Mouse (Mus musculus): ENCODE results near the gene Psme1.

Gene Psme1

GRCm38 (mm10) chr14:55571760-55572159 is 6.2 kb upstream of the Psme1 start:
- DNase-seq: no peak

GRCm38 (mm10) chr14:55575302-55575701 is 2.6 kb upstream of the Psme1 start, which contains the start of gene Fitm1:
Fitm1 (plus strand) TSS chr14:55575617.
- no peak for DNase-seq

GRCm38 (mm10) chr14:55575711-55576110 is 2.2 kb upstream of the Psme1 start:
- DNase-seq: no peak

GRCm38 (mm10) chr14:55576376-55576775 is 1.5 kb upstream of the Psme1 start:
- no peak for DNase-seq

- no peak for DNase-seq
These were observed 846 bp downstream of the Psme1 start for GRCm38 (mm10) chr14:55578668-55579269.

GRCm38 (mm10) chr14:55579511-55580496 is 1.9 kb downstream of the Psme1 start:
- DNase-seq: no peak

- no peak for DNase-seq
These were observed 2.8 kb downstream of the Psme1 start for GRCm38 (mm10) chr14:55580731-55581130.

GRCm38 (mm10) chr14:55581981-55582681 is 4.2 kb downstream of the Psme1 start:
- peak; percentile 40 for DNase-seq

GRCm38 (mm10) chr14:55584303-55584701 is 6.4 kb downstream of the Psme1 start:
- no peak for DNase-seq

- DNase-seq: peak; percentile 63
These were observed 7.0 kb downstream of the Psme1 start, which contains the start of gene Emc9 for GRCm38 (mm10) chr14:55584702-55585565. Emc9 (minus strand) TSS chr14:55585302.

- no peak for DNase-seq
These were observed 7.6 kb downstream of the Psme1 start for GRCm38 (mm10) chr14:55585566-55585960.

GRCm38 (mm10) chr14:55586149-55586548 is 8.2 kb downstream of the Psme1 start:
- no peak for DNase-seq

- no peak for DNase-seq
These were observed 11.3 kb downstream of the Psme1 start for GRCm38 (mm10) chr14:55589271-55589670.

GRCm38 (mm10) chr14:55589771-55590448 is 12.0 kb downstream of the Psme1 start:
- DNase-seq: no peak

- DNase-seq: peak; percentile 75
These were observed 12.9 kb downstream of the Psme1 start, which contains the start of gene Psme2 for GRCm38 (mm10) chr14:55590748-55591330. Psme2 (minus strand) TSS chr14:55591113.

- peak; percentile 83 for DNase-seq
These were observed 13.5 kb downstream of the Psme1 start, which contains the start of gene Rnf31 for GRCm38 (mm10) chr14:55591331-55591891. Rnf31 (plus strand) TSS chr14:55591708.

GRCm38 (mm10) chr14:55592226-55592625 is 14.3 kb downstream of the Psme1 start:
- no peak for DNase-seq

- DNase-seq: no peak
These were observed 18.2 kb downstream of the Psme1 start for GRCm38 (mm10) chr14:55596036-55596690.

GRCm38 (mm10) chr14:55598521-55599390 is 20.8 kb downstream of the Psme1 start:
- no peak for DNase-seq

Measured in thymus, postnatal 4 days (tissue).